Mouse (Mus musculus) brain, embryonic 14.5 days (tissue): ENCODE measurements at regions not wholly inside any gene's neighbourhood (a gene's known extent, or its start where the extent isn't known, plus 50 kb on each side); places are given as distances from the start of the nearest gene placed in this dataset.

Experiments
- CTCF ChIP-seq: fragments of 200-500 bp; IDR thresholded peaks from 2 replicates; pipeline ENCODE4 v1.5.1; 2012; ENCODE audit warnings: inconsistent platforms, mild to moderate bottlenecking, moderate library complexity, borderline replicate concordance; ENCODE audit not compliant: insufficient read depth, insufficient read length; ENCODE audit errors: extremely low read depth
- POLR2A ChIP-seq: fragments of 200-500 bp; IDR thresholded peaks from 2 replicates; pipeline ENCODE4 v1.6.1; 2012; ENCODE audit warnings: mild to moderate bottlenecking, inconsistent platforms, borderline replicate concordance; ENCODE audit not compliant: poor library complexity, insufficient read depth, insufficient read length, severe bottlenecking; ENCODE audit errors: extremely low read depth

GRCm38 (mm10) chr14:98452191-98452590, 282.6 kb upstream of the Dach1 start:
- TF ChIP-seq CTCF (no peak), POLR2A (no peak)
